Comparison of ENCODE assay signal across 24 mouse cellular contexts in genomic region chr6:99431941-99432340, GRCm38 (mm10).
DNase-seq lines count a peak whose midpoint lies in the region; TF ChIP-seq lines count a peak whose summit lies in the region.
"Had no signal": no experiment of that assay in that cellular context is flagged by ENCODE, and none has a peak within 500 bp of the region (broad histone marks: within the 10 kb centered on the region; RNA-seq: fewer than 3 reads in every experiment).

No protein-coding gene starts in this region.

- H3K4me3 ChIP-seq in heart, adult 2 months: no peak overlapping the region
- H3K4me3 ChIP-seq in CH12.LX (replicated peaks in 1 of 3; ENCODE audit: low read depth in 2 of 3, low read length in 2 of 3, poor library complexity in 1 of 3) (no peak overlapping the region), macrophage (ENCODE audit: inconsistent target) (no peak overlapping the region)
- H3K4me3 ChIP-seq: forebrain, embryonic 10.5 days; heart, embryonic 15.5 days; hindbrain, embryonic 10.5 days; layer of hippocampus, adult 2 months; limb, embryonic 13.5 days; liver, embryonic 13.5 days; lung, embryonic 15.5 days; midbrain, embryonic 12.5 days; neural tube, embryonic 13.5 days had no signal

- in situ Hi-C loops in CH12.LX (cut with MboI; ENCODE audit: low pct_ligation_motif_present, low pct_unique_long_range_greater_than_20kb, low sequenced_read_pairs): no loop called here

- H3K36me3 ChIP-seq in heart, adult 2 months (ENCODE audit: control insufficient read depth, insufficient read depth, low read length): peaks cover 4% of the 10 kb centered on the region; the same call in 1 of the 2 replicates
- no peaks in the 10 kb centered on the region for H3K36me3 ChIP-seq in CH12.LX (replicated peaks in 1 of 2; ENCODE audit: control insufficient read depth in 1 of 2, insufficient read depth in 1 of 2, low read length in 1 of 2)
- no peaks in the 10 kb centered on the region for H3K36me3 ChIP-seq in macrophage (ENCODE audit: inconsistent target)
- H3K36me3 ChIP-seq: midbrain, embryonic 12.5 days had no signal

- intact Hi-C loops in heart, adult 2 months (cut with DNase I): no loop called here
- intact Hi-C loops in heart, postnatal 10 days (cut with DNase I): no loop called here

- H3K9me3 ChIP-seq in CH12.LX (replicated peaks; ENCODE audit: low read length): no peaks in the 10 kb centered on the region
- H3K9me3 ChIP-seq: forebrain, embryonic 10.5 days; heart, embryonic 15.5 days; hindbrain, embryonic 10.5 days; limb, embryonic 13.5 days; liver, embryonic 13.5 days; lung, embryonic 15.5 days; midbrain, embryonic 12.5 days; neural tube, embryonic 13.5 days had no signal

- 53% methylated on average over 4 of the region's 4 CpGs for WGBS in heart, adult 2 months
- WGBS in macrophage (ENCODE audit: missing documents): 54% methylated on average over 4 of the region's 4 CpGs

- no peak for TF ChIP-seq RAD21 in CH12.LX (IDR thresholded peaks at IDR 0.05; ENCODE audit: low read depth, low read length)

- no peak overlapping the region for H3K9ac ChIP-seq in heart, adult 2 months (ENCODE audit: low read depth, low read length)
- no peak overlapping the region for H3K9ac ChIP-seq in CH12.LX (ENCODE audit: insufficient read depth, low read depth)
- H3K9ac ChIP-seq: heart, embryonic 15.5 days; limb, embryonic 13.5 days; liver, embryonic 13.5 days; lung, embryonic 15.5 days; midbrain, embryonic 12.5 days; neural tube, embryonic 13.5 days had no signal

- no peak for DNase-seq in heart, adult 2 months
- no peak for DNase-seq in heart, postnatal 10 days
- peak; percentile 58 for DNase-seq in 416B (ENCODE audit: low read depth)
- peak; percentile 29 for DNase-seq in CH12.LX (ENCODE audit: extremely low read depth)
- no peak for DNase-seq in yolk sac, embryonic 10.5 days (ENCODE audit: low spot score)
- no peak for DNase-seq in layer of hippocampus, postnatal 25 days (ENCODE audit: extremely low spot score in 1 of 2, low spot score in 1 of 2)
- DNase-seq in urinary bladder, postnatal 14 days (ENCODE audit: low spot score): no peak
- DNase-seq: adrenal gland, postnatal 25 days; cerebellum, adult 11 months; cerebellum, postnatal 14 days; gastrocnemius, postnatal 36 days; kidney, postnatal 25 days; liver, embryonic 13.5 days; lung, postnatal 36 days; thymus, adult 18-20 months had no signal

- no peak for TF ChIP-seq CTCF in heart, adult 2 months (IDR thresholded peaks at IDR 0.05)
- no peak for TF ChIP-seq CTCF in CH12.LX (conservative IDR thresholded peaks at IDR 0.05 in 1 of 2, IDR thresholded peaks at IDR 0.05 in 1 of 2; ENCODE audit: low read depth in 2 of 2, low read length in 2 of 2)

- H3K27ac ChIP-seq in heart, adult 2 months: peak overlapping the region; percentile 44
- H3K27ac ChIP-seq in CH12.LX (ENCODE audit: insufficient read depth, low read depth) (no peak overlapping the region), macrophage (peak overlapping the region; percentile 34; the same call in 1 of the 2 replicates)
- H3K27ac ChIP-seq: forebrain, embryonic 10.5 days; heart, embryonic 15.5 days; hindbrain, embryonic 10.5 days; layer of hippocampus, adult 2 months; limb, embryonic 13.5 days; liver, embryonic 13.5 days; lung, embryonic 15.5 days; midbrain, embryonic 12.5 days; neural tube, embryonic 13.5 days had no signal

- H3K4me2 ChIP-seq in CH12.LX (ENCODE audit: insufficient read depth, low read depth, poor library complexity, severe bottlenecking): peak overlapping the region; percentile 34; the same call in 1 of the 2 replicates
- H3K4me2 ChIP-seq: heart, embryonic 15.5 days; limb, embryonic 13.5 days; liver, embryonic 13.5 days; lung, embryonic 15.5 days; midbrain, embryonic 12.5 days; neural tube, embryonic 13.5 days had no signal

- peaks cover 2% of the 10 kb centered on the region; the same call in 1 of the 2 replicates for H3K4me1 ChIP-seq in heart, adult 2 months (ENCODE audit: control insufficient read depth, insufficient read depth, low read length)
- H3K4me1 ChIP-seq in CH12.LX (ENCODE audit: control insufficient read depth in 1 of 2, insufficient read depth in 2 of 2): peaks cover 15 to 51% of the 10 kb centered on the region in 2 experiments
- H3K4me1 ChIP-seq: forebrain, embryonic 10.5 days; hindbrain, embryonic 10.5 days; midbrain, embryonic 12.5 days; neural tube, embryonic 13.5 days had no signal

- no peak for TF ChIP-seq POLR2A in heart, adult 2 months (IDR thresholded peaks at IDR 0.05; ENCODE audit: insufficient read depth, low read depth, low read length)
- TF ChIP-seq POLR2A in CH12.LX (IDR thresholded peaks at IDR 0.05; ENCODE audit: low read depth, low read length): no peak

- H3K79me2 ChIP-seq in heart, adult 2 months (replicated peaks; ENCODE audit: control insufficient read depth, insufficient read depth, low read length): no peaks in the 10 kb centered on the region
- no peaks in the 10 kb centered on the region for H3K79me2 ChIP-seq in CH12.LX (replicated peaks; ENCODE audit: control insufficient read depth, extremely low read depth, insufficient read depth, poor library complexity, severe bottlenecking)
- H3K79me2 ChIP-seq in macrophage (ENCODE audit: inconsistent target): 0 out of 2 replicates have a peak, but pooled peaks cover 15% of the 10 kb centered on the region

- no peaks in the 10 kb centered on the region for H3K27me3 ChIP-seq in heart, adult 2 months (ENCODE audit: control insufficient read depth, insufficient read depth, low read length)
- no peaks in the 10 kb centered on the region for H3K27me3 ChIP-seq in CH12.LX (replicated peaks)
- H3K27me3 ChIP-seq: heart, embryonic 15.5 days; limb, embryonic 13.5 days; liver, embryonic 13.5 days; lung, embryonic 15.5 days; midbrain, embryonic 12.5 days; neural tube, embryonic 13.5 days had no signal

- no peak for TF ChIP-seq EP300 in heart, adult 2 months (IDR thresholded peaks at IDR 0.05; ENCODE audit: insufficient read depth, low read depth, low read length)
- TF ChIP-seq EP300 in CH12.LX (IDR thresholded peaks at IDR 0.05; ENCODE audit: low read length): no peak

- dilution Hi-C loops in CH12.LX (cut with MboI; ENCODE audit: extremely low pct_ligation_motif_present, extremely low pct_unique_long_range_greater_than_20kb, low sequenced_read_pairs): no loop called here

TF ChIP-seq in CH12.LX, 34 proteins besides CTCF, POLR2A, EP300 and RAD21:
- no peak for TF ChIP-seq JUND (conservative IDR thresholded peaks at IDR 0.05; ENCODE audit: low read depth, low read length)
- 0 out of 2 replicates have a peak, but pooled peaks have one; percentile 19 for TF ChIP-seq ETS1 (conservative IDR thresholded peaks at IDR 0.05; ENCODE audit: low read depth, low read length)
- no peak for TF ChIP-seq TCF12 (IDR thresholded peaks at IDR 0.05; ENCODE audit: low read depth, low read length)
- TF ChIP-seq POLR2AphosphoS2 (IDR thresholded peaks at IDR 0.05; ENCODE audit: low read depth, low read length): no peak
- TF ChIP-seq MXI1 (IDR thresholded peaks at IDR 0.05; ENCODE audit: low read depth, low read length): no peak
- no peak for TF ChIP-seq MAX (IDR thresholded peaks at IDR 0.05; ENCODE audit: low read length)
- TF ChIP-seq NELFE (IDR thresholded peaks at IDR 0.05; ENCODE audit: low read depth, low read length): no peak
- TF ChIP-seq RCOR1 (conservative IDR thresholded peaks at IDR 0.05; ENCODE audit: low read depth, low read length): no peak
- peak; percentile 72; the same call in 1 of the 2 replicates for TF ChIP-seq IRF4 (IDR thresholded peaks at IDR 0.05; ENCODE audit: low read depth, low read length)
- no peak for TF ChIP-seq ZKSCAN1 (IDR thresholded peaks at IDR 0.05; ENCODE audit: borderline replicate concordance, low read depth, low read length)
- no peak for TF ChIP-seq SIN3A (IDR thresholded peaks at IDR 0.05; ENCODE audit: low read length)
- no peak for TF ChIP-seq ZMIZ1 (IDR thresholded peaks at IDR 0.05; ENCODE audit: low read depth, low read length)
- TF ChIP-seq BHLHE40 (IDR thresholded peaks at IDR 0.05; ENCODE audit: low read depth, low read length): peak; percentile 97
- no peak for TF ChIP-seq USF1 (IDR thresholded peaks at IDR 0.05; ENCODE audit: low read depth, low read length)
- no peak for TF ChIP-seq CHD1 (IDR thresholded peaks at IDR 0.05; ENCODE audit: low read depth, low read length)
- TF ChIP-seq UBTF (IDR thresholded peaks at IDR 0.05; ENCODE audit: low read depth, low read length): no peak
- TF ChIP-seq MYC (IDR thresholded peaks at IDR 0.05; ENCODE audit: low read depth, low read length): 0 out of 2 replicates have a peak, but pooled peaks have one; percentile 21
- no peak for TF ChIP-seq ELF1 (IDR thresholded peaks at IDR 0.05; ENCODE audit: low read depth, low read length)
- no peak for TF ChIP-seq NRF1 (IDR thresholded peaks at IDR 0.05; ENCODE audit: low read depth, low read length)
- no peak for TF ChIP-seq E2F4 (IDR thresholded peaks at IDR 0.05; ENCODE audit: insufficient replicate concordance, low read depth, low read length)
- no peak for TF ChIP-seq USF2 (conservative IDR thresholded peaks at IDR 0.05; ENCODE audit: low read depth, low read length)
- TF ChIP-seq KAT2A (IDR thresholded peaks at IDR 0.05; ENCODE audit: insufficient replicate concordance, low read length): no peak
- no peak for TF ChIP-seq ZNF384 (IDR thresholded peaks at IDR 0.05; ENCODE audit: low read depth, low read length)

Comparison
In these comparisons a context has a peak if more than half of its experiments do, and no peak if none do; other contexts are left out.
1. DNase-seq: peak in 416B (single experiment) and CH12.LX (single experiment); none in heart, adult 2 months (0 of 2), heart, postnatal 10 days (0 of 2), yolk sac, embryonic 10.5 days (single experiment), layer of hippocampus, postnatal 25 days (0 of 2) and urinary bladder, postnatal 14 days (single experiment).